Mouse (Mus musculus): ENCODE measurements around the gene Tspan1. TPM values are rescaled to one million over a fixed set of nuclear protein-coding genes. Genes with fewer than 3 reads are reported as not detected.

Gene Tspan1
- not detected for total RNA-seq (2023)

DNA sequence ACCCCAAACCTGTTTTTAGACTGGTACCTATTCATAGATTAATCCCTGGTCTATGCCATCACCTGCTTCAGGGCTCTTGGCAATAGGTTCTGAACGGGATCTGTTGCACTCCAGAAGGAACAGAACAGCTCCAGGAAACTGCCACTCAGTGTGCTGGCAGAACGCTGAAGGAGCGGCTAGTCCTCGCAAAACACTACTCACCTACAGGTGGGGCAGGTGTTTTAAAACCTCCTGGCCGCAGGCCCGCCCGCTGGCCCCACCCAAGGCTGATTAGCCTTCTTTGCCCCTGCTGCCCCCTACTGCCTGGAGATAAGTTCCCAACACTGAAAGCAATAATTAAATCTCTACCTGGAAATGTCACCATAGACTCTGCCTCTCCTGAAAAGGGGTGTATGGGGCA lies at the start of gene Tspan1:
Gene Tspan1, minus strand, starts transcription at position 198 of the 400 bp plus-strand sequence.

GRCm38 (mm10) chr4:116173072-116173471 lies 5.7 kb upstream of the Tspan1 start, which contains the start of the genes 1700042G07Rik and Gm49337:
Gene 1700042G07Rik, plus strand, starts transcription at chr4:116173372.
Gene Gm49337, plus strand, starts transcription at chr4:116173384.

DNA sequence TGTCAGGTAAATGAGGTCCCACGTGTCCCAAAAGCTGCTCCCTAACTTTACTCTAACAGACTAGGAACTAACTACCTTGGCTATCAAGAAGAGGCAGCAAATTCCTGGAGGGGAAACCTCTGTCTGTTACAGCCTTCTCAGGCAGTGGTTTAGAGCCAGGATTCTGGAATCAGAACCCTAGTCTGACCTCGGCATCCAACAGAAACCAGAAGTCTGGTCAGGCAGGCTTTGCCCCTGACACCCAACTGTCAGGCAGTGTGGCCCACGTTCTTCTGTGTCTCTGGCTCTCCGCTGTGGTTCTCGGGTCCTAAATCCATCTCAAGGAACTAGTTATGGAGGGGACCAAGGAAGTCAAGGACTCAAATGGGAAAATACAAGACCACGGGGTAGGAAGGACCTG lies 16.2 kb downstream of the Tspan1 start, which contains the start of gene Lurap1:
Gene Lurap1, minus strand, starts transcription at position 101 of the 400 bp plus-strand sequence.

DNA sequence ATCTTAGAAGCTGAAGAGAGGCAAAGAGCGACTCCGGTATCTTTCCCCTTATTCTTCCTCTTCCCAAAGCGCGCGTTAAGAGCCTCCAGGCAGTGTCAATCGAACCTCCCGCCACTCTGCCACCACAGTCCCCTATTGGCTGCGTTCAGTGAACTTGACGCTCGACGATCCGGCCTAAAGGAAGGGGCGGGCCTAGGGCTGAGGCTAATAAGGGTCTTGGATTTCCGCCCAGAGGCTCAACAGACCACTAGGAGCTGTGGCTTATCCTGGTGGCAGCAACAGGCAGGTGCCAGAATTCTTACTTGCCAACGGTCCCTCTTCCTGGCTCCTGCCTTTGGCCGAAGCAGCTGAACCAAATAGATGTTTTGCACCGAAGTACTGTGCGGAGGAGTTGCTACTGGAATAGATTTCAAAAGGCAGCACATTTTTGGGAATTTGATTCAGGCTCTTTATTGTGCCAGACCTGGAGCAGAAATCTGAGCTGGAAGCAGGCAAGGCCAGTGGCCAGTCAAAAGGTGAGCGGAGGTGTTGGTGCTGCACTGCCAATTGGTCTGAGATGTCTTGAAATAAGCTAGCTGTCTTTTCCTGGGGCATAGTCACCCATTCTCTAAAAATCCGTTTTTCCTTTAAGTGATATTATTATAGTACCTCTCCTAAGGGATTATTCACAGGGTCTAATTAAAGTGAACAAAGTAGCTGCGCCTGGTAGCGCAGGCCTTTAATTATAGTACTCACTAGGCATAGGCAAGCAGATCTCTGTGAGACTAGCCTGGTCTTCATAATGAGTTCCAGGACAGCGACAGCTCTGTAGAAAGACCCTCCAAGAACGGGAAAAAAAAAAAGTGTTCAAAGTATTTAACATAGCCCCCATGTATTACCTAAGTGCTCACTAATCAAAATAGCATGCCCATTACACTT lies 43.5 kb downstream of the Tspan1 start, which contains the start of the genes Rad54l and Pomgnt1:
Gene Rad54l, minus strand, starts transcription at position 89 of the 918 bp plus-strand sequence.
Gene Pomgnt1, plus strand, starts transcription at position 239 of the 918 bp plus-strand sequence.

Other genes starting within 250 kb of the Tspan1 start
- gene Dmbx1, start 227.7 kb downstream of the Tspan1 start, total RNA-seq (2023), result not detected
- 141 TPM for gene Faah, start 149.7 kb downstream of the Tspan1 start, total RNA-seq (2023)
- gene Nsun4, start 113.7 kb downstream of the Tspan1 start, total RNA-seq (2023), result 63.0 TPM
- gene Uqcrh, start 92.5 kb downstream of the Tspan1 start, total RNA-seq (2023), result 297 TPM
- 25.1 TPM for gene Lrrc41, start 92.3 kb downstream of the Tspan1 start, total RNA-seq (2023)
- 0.38 TPM for gene Rad54l, start 43.9 kb downstream of the Tspan1 start, total RNA-seq (2023)
- gene Pomgnt1, start 43.8 kb downstream of the Tspan1 start, total RNA-seq (2023), result 31.9 TPM
- 0.56 TPM for gene Lurap1, start 16.3 kb downstream of the Tspan1 start, total RNA-seq (2023)
- gene 1700042G07Rik, start 5.8 kb upstream of the Tspan1 start, total RNA-seq (2023), result not detected
- not detected for gene Gm49337, start 5.8 kb upstream of the Tspan1 start, total RNA-seq (2023)
- gene Pik3r3, start 54.0 kb upstream of the Tspan1 start, total RNA-seq (2023), result 3.2 TPM

All from CD4-positive naive resting alpha-beta T cell, adult 76 days (primary cell).